Mouse (Mus musculus) adrenal gland, adult 8-10 months (tissue): ENCODE data around the gene Pmp22. TPM values are rescaled to one million over a fixed set of nuclear protein-coding genes. Genes with fewer than 3 reads are reported as not detected.

Source experiments
- DNase-seq: peaks from one replicate; pipeline ENCODE4 v3.0.0; 2022
- total RNA-seq, 4 experiments: library from RNA; stranded (reverse); gene quantifications; 2 replicates each; pipeline ENCODE4 v1.2.4; 2022

Pmp22 gene
- 100 to 1,000 TPM in 3 of 4 experiments, 10 to 100 TPM in 1; 92.8 to 116 (median 109) TPM for total RNA-seq

GRCm38 (mm10) chr11:63128784-63129183 lies at the start of gene Pmp22:
TSS of gene Pmp22 (plus strand) at chr11:63128982.
- no peak for DNase-seq

- no peak for DNase-seq
These were observed 44.2 kb upstream of the Pmp22 start for GRCm38 (mm10) chr11:63084536-63084935.

GRCm38 (mm10) chr11:63088672-63089071 lies 40.1 kb upstream of the Pmp22 start:
- DNase-seq, result no peak

DNA sequence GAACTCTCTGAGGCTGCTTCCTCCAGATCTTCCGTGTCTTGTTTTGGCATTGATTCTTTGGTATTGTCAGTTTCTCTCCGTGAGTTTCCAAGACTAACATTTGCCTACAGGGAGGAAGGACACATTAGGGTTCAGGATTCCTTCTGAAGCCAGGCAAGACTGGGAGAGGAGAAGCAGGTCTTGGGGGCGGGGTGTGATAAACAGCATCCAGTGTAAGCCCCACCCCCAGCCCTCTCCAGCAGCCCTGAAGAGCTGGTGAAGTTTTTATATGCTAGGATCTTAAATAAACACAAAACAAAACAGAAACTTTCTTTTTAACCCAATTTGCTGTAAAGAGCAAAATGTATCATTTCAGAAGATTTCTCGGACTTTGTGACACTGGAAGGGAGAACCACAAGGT lies 38.6 kb upstream of the Pmp22 start:
- DNase-seq, result no peak

DNA sequence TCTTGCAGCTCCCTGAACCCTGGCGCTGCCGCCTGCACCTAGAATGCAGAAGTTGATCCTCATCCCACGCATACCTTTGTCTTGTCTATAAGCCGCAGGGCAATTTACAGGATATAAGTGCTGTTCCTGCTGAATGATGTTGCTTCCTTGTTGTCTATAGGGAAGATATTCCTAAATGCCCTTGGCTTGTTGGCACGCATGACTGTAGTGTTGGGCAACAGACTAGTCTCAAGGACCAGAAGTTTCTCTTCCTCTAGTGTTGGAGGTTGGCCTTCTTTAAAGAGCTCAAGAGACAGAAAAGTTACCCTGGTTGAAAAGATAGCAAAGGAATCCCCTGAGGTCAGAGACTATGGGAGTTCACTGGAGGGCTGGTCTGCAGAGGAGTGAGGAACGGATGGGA lies 37.8 kb upstream of the Pmp22 start:
- DNase-seq, result peak; percentile 25

DNA sequence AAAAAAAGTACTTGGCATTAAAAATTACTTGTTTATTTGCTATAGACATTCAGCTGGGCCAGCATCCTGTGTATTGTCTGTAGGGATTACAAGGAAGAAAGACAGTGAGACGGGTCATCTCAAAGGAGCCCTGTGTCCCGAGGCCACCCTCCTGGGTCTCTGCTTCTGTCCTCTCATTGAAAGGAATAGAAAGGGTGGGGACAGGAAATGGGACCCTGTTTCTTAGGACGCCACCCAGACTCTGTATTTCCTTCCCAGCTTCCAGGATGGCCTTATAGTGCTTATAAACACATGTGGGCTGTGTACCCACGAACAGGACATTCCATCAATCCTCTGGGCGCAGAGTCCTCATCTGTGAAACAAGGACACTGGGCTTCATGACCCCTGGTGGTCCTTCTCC lies 36.5 kb upstream of the Pmp22 start:
- DNase-seq, result no peak

GRCm38 (mm10) chr11:63093601-63094000 lies 35.2 kb upstream of the Pmp22 start:
- no peak for DNase-seq

DNA sequence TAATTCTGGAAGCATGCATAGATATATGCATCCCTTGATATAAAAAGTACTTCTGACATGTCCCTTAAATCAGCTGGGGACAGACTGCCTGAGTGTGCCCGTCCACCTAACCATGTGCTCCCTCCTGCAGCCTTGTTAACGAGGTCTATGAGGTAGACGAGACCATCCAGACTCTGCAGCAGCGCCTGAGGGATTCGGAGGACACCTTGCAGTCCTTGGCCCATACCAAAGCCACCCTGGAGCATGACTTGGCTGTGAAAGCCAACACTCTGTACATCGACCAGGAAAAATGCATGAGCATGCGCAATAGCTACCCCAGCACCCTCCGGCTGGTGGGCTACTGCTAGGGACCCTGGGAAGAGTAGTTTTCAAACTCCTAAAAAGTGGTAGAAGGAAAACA lies 34.3 kb upstream of the Pmp22 start:
- DNase-seq, result no peak

DNA sequence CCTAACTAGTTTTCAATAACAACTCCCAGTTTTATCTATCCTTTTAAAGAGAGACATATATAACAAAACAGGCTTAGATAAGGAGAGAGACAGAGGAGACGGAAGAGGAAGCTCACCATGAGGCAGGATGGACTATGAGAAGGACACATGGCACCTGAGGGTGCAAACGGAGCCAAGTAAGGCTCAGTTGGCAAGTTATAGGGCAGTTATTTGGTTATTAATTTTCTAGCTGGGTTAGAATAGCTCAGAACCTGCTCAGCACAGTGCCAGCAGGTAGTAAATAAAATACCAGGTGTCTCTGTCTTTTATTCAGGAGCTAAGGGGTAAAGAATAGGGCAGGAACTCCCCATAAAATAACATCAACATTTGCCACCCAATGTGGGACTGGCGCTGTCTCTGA lies 30.8 kb upstream of the Pmp22 start:
- DNase-seq, result no peak

GRCm38 (mm10) chr11:63099390-63099789 lies 29.4 kb upstream of the Pmp22 start:
- DNase-seq, result no peak

DNA sequence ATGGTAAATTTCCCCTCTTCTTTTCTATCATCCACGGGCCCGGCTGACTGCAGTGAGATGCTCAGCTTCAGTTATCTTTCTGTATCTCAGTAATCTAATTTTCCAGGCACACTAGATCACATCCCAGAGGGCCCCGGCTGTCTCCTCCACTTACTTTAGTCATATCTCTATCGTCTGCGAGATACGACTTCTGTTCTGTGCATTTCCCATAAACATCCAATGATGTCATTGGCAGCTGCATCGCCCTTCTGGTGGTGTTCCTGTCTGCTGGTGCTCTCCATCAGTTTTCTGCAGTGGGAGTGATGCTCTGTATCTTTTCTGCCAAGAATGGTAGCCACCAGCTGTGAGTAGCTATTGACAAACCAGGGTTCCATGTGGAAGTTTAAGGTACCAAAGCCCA lies 25.5 kb upstream of the Pmp22 start:
- no peak for DNase-seq

DNA sequence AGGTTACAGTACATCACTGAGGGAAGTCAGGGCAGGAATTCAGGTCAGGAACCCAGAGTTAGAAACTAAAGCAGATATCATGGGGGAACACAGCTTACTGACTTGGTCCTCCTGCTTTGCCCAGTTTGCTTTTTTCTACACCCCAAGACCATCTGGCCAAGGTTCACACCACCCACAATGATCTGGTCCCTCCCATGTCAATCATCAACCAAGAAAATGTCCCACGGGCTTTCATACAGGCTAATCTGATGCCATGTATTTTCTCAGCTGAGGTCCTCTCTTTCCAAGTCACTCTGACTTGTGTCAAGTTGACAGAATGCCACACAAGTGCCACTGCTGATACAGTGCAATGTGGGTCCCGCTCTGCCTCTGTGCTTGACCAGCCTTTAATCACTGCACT lies 24.8 kb upstream of the Pmp22 start:
- DNase-seq, result no peak

- no peak for DNase-seq
These were observed 19.5 kb upstream of the Pmp22 start for GRCm38 (mm10) chr11:63109230-63109775.

DNA sequence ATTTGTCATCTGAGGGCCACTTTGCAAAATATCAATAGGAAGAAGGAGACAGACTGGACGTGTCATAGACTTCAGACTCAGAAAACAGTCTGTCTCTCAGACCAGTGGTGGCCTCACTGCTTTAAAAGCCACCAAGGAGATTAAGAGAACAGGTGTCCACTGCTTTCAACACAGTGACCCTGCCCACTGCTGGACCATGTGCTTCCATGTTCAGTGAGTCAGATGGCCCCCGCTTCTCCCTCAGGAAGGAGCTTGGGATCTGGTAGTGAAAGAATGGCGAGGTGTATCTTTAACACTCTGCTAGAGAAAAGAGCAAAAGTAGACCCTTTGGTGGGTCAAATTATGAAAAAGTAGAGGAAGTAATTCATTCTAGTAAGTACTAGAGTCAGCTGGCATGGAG lies 18.5 kb upstream of the Pmp22 start:
- no peak for DNase-seq

DNA sequence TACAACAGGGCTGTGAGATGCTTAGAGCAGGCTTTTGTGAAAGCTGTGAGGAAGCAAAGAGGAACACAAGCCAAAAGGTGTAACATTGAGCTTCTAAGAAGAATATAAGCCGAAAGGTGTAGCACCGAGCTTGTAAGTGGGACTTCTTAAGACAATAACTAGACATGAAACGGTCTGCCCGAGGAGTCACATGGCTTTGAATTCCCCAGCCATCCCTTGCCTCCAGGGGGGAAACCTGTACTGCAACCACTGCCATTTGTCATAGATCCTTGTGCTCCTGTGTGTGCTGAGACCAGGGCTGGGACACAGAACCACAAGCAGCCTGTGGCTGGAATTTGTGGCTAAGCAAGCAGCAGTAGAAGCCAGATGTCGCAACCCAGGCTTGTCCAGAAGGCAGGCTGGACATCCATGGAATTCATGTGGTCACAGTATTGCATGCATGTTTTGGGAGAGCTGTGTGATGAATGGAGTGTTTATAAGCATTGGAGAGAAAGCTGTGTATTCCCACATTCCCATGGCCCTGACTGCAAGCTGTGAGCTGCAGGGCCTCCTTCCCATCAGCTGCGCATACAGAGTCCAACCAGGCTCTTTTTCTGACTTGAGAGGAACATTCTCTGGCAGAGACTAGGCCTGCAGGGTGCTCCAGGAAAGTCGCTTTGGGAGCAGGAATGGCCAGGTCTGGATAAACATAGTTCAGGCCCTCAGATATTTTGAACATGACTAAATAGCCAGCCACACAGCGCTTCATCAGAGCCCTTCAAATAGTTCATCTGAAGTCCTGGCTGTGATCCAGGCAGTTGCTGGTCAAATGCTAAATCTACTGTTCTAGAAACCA lies 13.8 kb upstream of the Pmp22 start:
- no peak for DNase-seq

GRCm38 (mm10) chr11:63116652-63117051 lies 12.1 kb upstream of the Pmp22 start:
- no peak for DNase-seq

- DNase-seq, result no peak
These were observed 11.5 kb upstream of the Pmp22 start for GRCm38 (mm10) chr11:63117266-63117665.

DNA sequence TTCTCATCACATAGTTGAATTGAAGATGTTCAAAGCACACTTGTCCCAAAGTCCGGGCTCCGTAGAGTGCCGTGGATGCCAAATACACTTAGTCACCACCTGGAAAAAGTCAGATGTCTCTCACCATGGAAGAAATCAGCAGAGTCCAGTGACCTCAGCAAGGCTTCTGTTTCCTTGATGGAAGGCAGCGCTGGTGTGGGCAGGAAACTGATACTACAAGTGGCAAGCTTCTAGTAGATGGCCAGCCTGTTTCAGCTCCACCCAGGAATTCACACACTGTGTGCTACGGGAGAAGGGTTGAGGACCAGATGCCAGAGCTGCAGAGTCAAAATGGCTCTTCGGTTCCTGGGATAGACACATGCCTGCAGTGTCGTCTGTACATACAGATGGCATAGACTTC lies 9.0 kb upstream of the Pmp22 start:
- no peak for DNase-seq

DNA sequence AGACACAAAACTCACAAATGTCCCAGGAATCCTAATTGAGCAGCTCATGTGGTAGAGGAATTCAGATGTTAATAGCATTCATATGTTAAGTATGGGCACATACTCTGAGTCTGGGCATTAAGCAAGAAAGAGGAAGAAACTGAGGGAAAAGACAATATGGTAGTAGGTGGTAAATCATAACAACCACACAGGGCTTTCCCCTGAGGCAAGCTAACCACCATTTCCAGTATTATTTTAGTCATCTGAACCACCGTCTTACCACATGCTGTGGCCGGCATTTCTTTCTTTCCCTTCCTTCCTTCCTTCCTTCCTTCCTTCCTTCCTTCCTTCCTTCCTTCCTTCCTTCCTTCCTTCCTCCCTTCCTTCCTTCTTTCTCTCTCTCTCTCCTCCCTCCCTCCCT lies 6.5 kb upstream of the Pmp22 start:
- no peak for DNase-seq

- no peak for DNase-seq
These were observed 5.9 kb upstream of the Pmp22 start for GRCm38 (mm10) chr11:63122776-63123350.

DNA sequence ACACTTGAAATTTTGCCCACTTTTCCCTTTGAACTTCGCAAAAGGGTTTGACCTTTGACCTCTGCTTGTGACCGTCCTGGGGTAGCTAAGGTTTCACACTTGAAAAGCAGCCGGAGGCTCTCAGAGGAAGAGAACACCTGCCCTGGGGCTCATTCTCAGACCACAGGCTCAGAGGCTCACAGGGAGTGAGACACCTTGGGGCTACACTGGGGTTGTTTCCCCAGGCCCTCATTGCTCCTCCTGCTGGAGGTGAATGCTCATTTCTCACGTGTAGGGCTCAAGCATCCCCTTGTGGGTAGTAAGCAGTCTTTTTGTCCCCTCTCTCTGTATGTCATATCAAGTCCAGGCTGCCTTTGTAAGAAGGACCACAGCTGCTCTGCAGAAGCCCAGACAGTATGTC lies 4.5 kb upstream of the Pmp22 start:
- no peak for DNase-seq

DNA sequence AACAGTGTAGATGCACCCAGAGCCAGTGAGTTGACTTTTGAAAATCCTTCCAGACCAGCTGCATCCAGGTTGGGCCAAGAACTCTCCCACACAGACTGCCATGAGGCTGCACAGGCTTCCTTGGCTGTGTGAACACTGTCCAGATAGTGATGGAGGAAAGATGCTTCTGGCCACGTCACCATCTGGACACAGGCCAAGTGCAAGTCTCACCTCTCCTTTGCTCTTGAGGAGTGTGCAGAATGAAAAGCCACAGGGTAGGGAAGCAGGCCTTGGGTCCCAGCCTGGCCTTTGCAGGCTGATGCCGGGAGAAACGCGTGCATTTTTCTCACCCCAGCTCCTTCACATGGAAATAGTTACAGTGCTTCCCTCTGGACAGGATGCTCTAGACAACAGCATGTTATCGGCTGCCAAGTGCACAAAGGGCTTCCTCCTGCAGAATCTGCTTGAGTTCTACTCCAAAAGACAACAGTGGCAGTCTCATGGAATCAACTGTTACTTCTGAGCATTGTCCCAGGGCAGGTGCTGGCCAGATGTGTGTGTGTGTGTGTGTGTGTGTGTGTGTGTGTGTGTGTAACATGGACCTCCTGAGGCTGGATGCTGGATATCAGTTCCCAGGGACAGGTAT lies 2.8 kb upstream of the Pmp22 start:
- DNase-seq, result no peak

GRCm38 (mm10) chr11:63126976-63127375 lies 1.8 kb upstream of the Pmp22 start:
- DNase-seq, result no peak

DNA sequence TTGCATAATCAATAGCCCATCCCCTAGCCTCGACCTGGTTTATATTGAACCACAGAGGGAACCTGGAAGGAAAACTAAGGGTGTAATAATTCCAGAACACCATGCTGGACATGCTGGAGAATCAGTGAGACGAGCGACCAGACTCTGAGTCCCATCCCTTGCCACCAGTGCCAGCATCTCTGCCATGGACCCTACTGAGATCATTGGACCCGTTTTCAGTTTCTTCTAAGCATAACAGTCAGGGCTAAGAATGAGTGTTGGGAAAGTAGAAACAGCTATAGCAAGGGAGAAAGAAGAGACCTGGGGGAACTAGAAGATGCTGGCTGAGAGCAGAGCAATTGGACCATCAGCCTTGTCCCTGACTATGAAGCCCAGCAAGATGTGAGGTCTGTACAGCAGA lies 1.3 kb upstream of the Pmp22 start:
- no peak for DNase-seq
